Mouse (Mus musculus) myocyte (in vitro differentiated cells): ENCODE results near the gene Klhl12. TPM values are rescaled to one million over a fixed set of nuclear protein-coding genes. Genes with fewer than 3 reads are reported as not detected.
"Not testable (repeated sequence)": the region's sequence is repeated elsewhere in the genome, so short reads cannot be mapped to it uniquely, and the experiment has no call there.

Experiments used
- H3K27me3 ChIP-seq: one replicate; pipeline ENCODE4 v1.6.1; 2011; ENCODE audit not compliant: control insufficient read depth, insufficient read depth, insufficient read length
- H3K36me3 ChIP-seq: one replicate; pipeline ENCODE4 v1.6.1; 2011; ENCODE audit not compliant: control insufficient read depth, insufficient read depth
- H3K4me2 ChIP-seq: one replicate; pipeline ENCODE4 v1.6.1; 2011; ENCODE audit warnings: low read depth, control low read depth
- H3K4me3 ChIP-seq: one replicate; pipeline ENCODE4 v1.5.1; 2011; ENCODE audit warnings: mild to moderate bottlenecking, control low read depth, moderate library complexity
- H3K79me2 ChIP-seq: one replicate; pipeline ENCODE4 v1.6.1; 2011; ENCODE audit not compliant: control insufficient read depth, insufficient read depth
- H3ac ChIP-seq: one replicate; pipeline ENCODE4 v1.6.1; 2011; ENCODE audit not compliant: control insufficient read depth, insufficient read length
- CEBPB ChIP-seq: IDR thresholded peaks from 2 replicates; pipeline ENCODE4 v1.6.1; 2011; ENCODE audit warnings: mild to moderate bottlenecking, moderate library complexity; ENCODE audit not compliant: poor library complexity, insufficient read depth, severe bottlenecking
- E2F4 ChIP-seq: IDR thresholded peaks from one replicate; pipeline ENCODE4 v1.6.1; 2011; ENCODE audit warnings: mild to moderate bottlenecking, control low read depth, moderate library complexity; ENCODE audit not compliant: insufficient read depth
- MAX ChIP-seq: IDR thresholded peaks from one replicate; pipeline ENCODE4 v1.6.1; 2011; ENCODE audit warnings: low read depth, mild to moderate bottlenecking, control low read depth
- MYOD1 ChIP-seq, 3 experiments: IDR thresholded peaks; one replicate each; pipeline ENCODE4 v1.6.1; 2011; ENCODE audit warnings: control low read depth in 2 of 3, low read depth in 2 of 3, mild to moderate bottlenecking in 2 of 3, moderate library complexity in 1 of 3; ENCODE audit not compliant: insufficient read length in 2 of 3, control insufficient read depth in 1 of 3
- MYOG ChIP-seq, 3 experiments: IDR thresholded peaks; one replicate each; pipeline ENCODE4 v1.6.1; 2011; ENCODE audit warnings: control low read depth in 2 of 3, low read depth in 2 of 3, mild to moderate bottlenecking in 2 of 3; ENCODE audit not compliant: insufficient read length in 2 of 3, control insufficient read depth in 1 of 3, insufficient read depth in 1 of 3
- POLR2A ChIP-seq: IDR thresholded peaks from one replicate; pipeline ENCODE4 v1.6.1; 2011; ENCODE audit warnings: low read depth, mild to moderate bottlenecking, control low read depth, moderate library complexity; ENCODE audit not compliant: insufficient read length
- POLR2AphosphoS2 ChIP-seq: IDR thresholded peaks from one replicate; pipeline ENCODE4 v1.6.1; 2011; ENCODE audit warnings: low read depth, control low read depth; ENCODE audit not compliant: insufficient read length
- REST ChIP-seq: IDR thresholded peaks from one replicate; pipeline ENCODE4 v1.6.1; 2011; ENCODE audit warnings: mild to moderate bottlenecking, control low read depth, moderate library complexity; ENCODE audit not compliant: insufficient read depth, insufficient read length
- SRF ChIP-seq: IDR thresholded peaks from one replicate; pipeline ENCODE4 v1.6.1; 2011; ENCODE audit warnings: low read depth; ENCODE audit not compliant: control insufficient read depth, insufficient read length
- TCF12 ChIP-seq: IDR thresholded peaks from one replicate; pipeline ENCODE4 v1.6.1; 2011; ENCODE audit warnings: mild to moderate bottlenecking, control low read depth; ENCODE audit not compliant: poor library complexity, insufficient read depth, severe bottlenecking
- TCF3 ChIP-seq: IDR thresholded peaks from one replicate; pipeline ENCODE4 v1.6.1; 2011; ENCODE audit warnings: low read depth, control low read depth; ENCODE audit not compliant: insufficient read length
- USF1 ChIP-seq: IDR thresholded peaks from one replicate; pipeline ENCODE4 v1.6.1; 2011; ENCODE audit warnings: low read depth, mild to moderate bottlenecking, control low read depth, moderate library complexity
- polyA plus RNA-seq: library from polyadenylated mRNA; unstranded; fragments of >200 nt; fragmentation: generic; extraction: Trizol; gene quantifications from one replicate; pipeline ENCODE4 v1.2.1, GENCODE M21; 2012; ENCODE audit warnings: missing spikeins

Gene Klhl12
- polyA plus RNA-seq, 1 experiment, result 11.3 TPM

GRCm38 (mm10) chr1:134515891-134516290 is 60.6 kb downstream of the Klhl12 start:
- no peaks in the 10 kb centered on the region for H3K79me2 ChIP-seq
- no peak overlapping the region for H3K4me2 ChIP-seq
- TF ChIP-seq MYOG (IDR thresholded peaks at IDR 0.05; ENCODE audit: control insufficient read depth in 1 of 3, insufficient read depth in 1 of 3, insufficient read length in 2 of 3, low read depth in 2 of 3), result no peak
- no peak for TF ChIP-seq CEBPB
- TF ChIP-seq MAX, result no peak
- no peak for TF ChIP-seq SRF
- TF ChIP-seq POLR2AphosphoS2, result no peak
- TF ChIP-seq REST, result no peak
- no peak for TF ChIP-seq USF1
- TF ChIP-seq E2F4, result no peak
- H3K4me3 ChIP-seq, result no peak overlapping the region
- no peaks in the 10 kb centered on the region for H3K36me3 ChIP-seq
- no peak overlapping the region for H3ac ChIP-seq
- H3K27me3 ChIP-seq, result no peaks in the 10 kb centered on the region

- Histone ChIP-seq H3K4me2 (no peak overlapping the region), H3ac (no peak overlapping the region)
These were observed 61.3 kb downstream of the Klhl12 start for GRCm38 (mm10) chr1:134516491-134517198.

GRCm38 (mm10) chr1:134517841-134518240 is 62.5 kb downstream of the Klhl12 start:
- not testable (repeated sequence) for H3K79me2 ChIP-seq, H3K36me3 ChIP-seq, H3K4me3 ChIP-seq, H3ac ChIP-seq, H3K27me3 ChIP-seq, H3K4me2 ChIP-seq

More at GRCm38 (mm10) chr1:134516491-134517198, 61.3 kb downstream of the Klhl12 start:
- Histone ChIP-seq H3K79me2 (no peaks in the 10 kb centered on the region), H3K4me3 (no peak overlapping the region), H3K36me3 (no peaks in the 10 kb centered on the region), H3K27me3 (no peaks in the 10 kb centered on the region)
- TF ChIP-seq E2F4, result no peak
- no peak for TF ChIP-seq USF1
- TF ChIP-seq CEBPB, result no peak
- no peak for TF ChIP-seq MYOD1 (IDR thresholded peaks at IDR 0.05; ENCODE audit: control insufficient read depth in 1 of 3, insufficient read length in 2 of 3, low read depth in 2 of 3)
- TF ChIP-seq TCF12, result no peak
- no peak for TF ChIP-seq POLR2A
- no peak for TF ChIP-seq REST
- TF ChIP-seq SRF, result no peak
- TF ChIP-seq TCF3, result no peak
- TF ChIP-seq MAX, result no peak
- no peak for TF ChIP-seq MYOG (IDR thresholded peaks at IDR 0.05; ENCODE audit: control insufficient read depth in 1 of 3, insufficient read depth in 1 of 3, insufficient read length in 2 of 3, low read depth in 2 of 3)
- no peak for TF ChIP-seq POLR2AphosphoS2

GRCm38 (mm10) chr1:134518677-134519076 is 63.3 kb downstream of the Klhl12 start:
- no peaks in the 10 kb centered on the region for H3K27me3 ChIP-seq
- H3ac ChIP-seq, result no peak overlapping the region
- TF ChIP-seq MYOG (IDR thresholded peaks at IDR 0.05; ENCODE audit: control insufficient read depth in 1 of 3, insufficient read depth in 1 of 3, insufficient read length in 2 of 3, low read depth in 2 of 3), result no peak
- no peak for TF ChIP-seq TCF12
- peak in 1 of 3 experiments; percentile 25 for TF ChIP-seq MYOD1 (IDR thresholded peaks at IDR 0.05; ENCODE audit: control insufficient read depth in 1 of 3, insufficient read length in 2 of 3, low read depth in 2 of 3)
- TF ChIP-seq POLR2AphosphoS2, result no peak
- H3K36me3 ChIP-seq, result no peaks in the 10 kb centered on the region
- no peaks in the 10 kb centered on the region for H3K79me2 ChIP-seq
- H3K4me2 ChIP-seq, result no peak overlapping the region
- no peak overlapping the region for H3K4me3 ChIP-seq

GRCm38 (mm10) chr1:134519201-134519600 is 63.9 kb downstream of the Klhl12 start:
- H3K4me2 ChIP-seq, H3K27me3 ChIP-seq, H3K79me2 ChIP-seq, H3ac ChIP-seq, H3K36me3 ChIP-seq, H3K4me3 ChIP-seq: not testable (repeated sequence)

GRCm38 (mm10) chr1:134520001-134520721 is 64.8 kb downstream of the Klhl12 start:
- TF ChIP-seq CEBPB (no peak), MAX (no peak), E2F4 (no peak), REST (no peak), USF1 (no peak), POLR2AphosphoS2 (no peak), POLR2A (no peak), TCF12 (no peak), MYOG (IDR thresholded peaks at IDR 0.05; ENCODE audit: control insufficient read depth in 1 of 3, insufficient read depth in 1 of 3, insufficient read length in 2 of 3, low read depth in 2 of 3) (no peak), TCF3 (no peak), SRF (no peak), MYOD1 (IDR thresholded peaks at IDR 0.05; ENCODE audit: control insufficient read depth in 1 of 3, insufficient read length in 2 of 3, low read depth in 2 of 3) (no peak)
- H3K36me3 ChIP-seq, result no peaks in the 10 kb centered on the region
- H3K79me2 ChIP-seq, result no peaks in the 10 kb centered on the region
- no peak overlapping the region for H3K4me2 ChIP-seq
- H3ac ChIP-seq, result no peak overlapping the region
- H3K27me3 ChIP-seq, result no peaks in the 10 kb centered on the region
- H3K4me3 ChIP-seq, result no peak overlapping the region
